Mouse (Mus musculus): ENCODE results near the gene Exoc2. TPM values are rescaled to one million over a fixed set of nuclear protein-coding genes. Genes with fewer than 3 reads are reported as not detected.

The Exoc2 gene
- polyA plus RNA-seq, 1 experiment from 2014 or later = 44.1 TPM

DNA sequence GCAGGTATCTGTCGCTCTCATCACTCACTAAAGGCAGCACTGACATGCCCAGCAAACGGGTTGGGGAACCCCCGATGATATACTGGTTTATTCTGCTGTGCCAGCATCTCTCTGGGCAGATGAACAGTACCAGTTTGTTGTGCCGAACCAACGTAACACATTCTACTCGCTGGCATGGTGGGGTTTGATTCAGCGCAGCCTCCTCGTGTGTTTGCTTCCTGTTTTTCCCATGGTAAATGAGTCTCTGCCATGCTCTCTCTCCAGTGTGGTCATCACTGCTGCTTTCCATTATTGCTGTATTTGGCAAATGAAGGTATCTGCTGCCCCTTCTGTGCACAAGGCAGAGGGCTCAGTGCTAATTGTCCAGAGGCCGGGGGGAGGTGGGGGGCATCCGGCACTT is 15.8 kb upstream of the Exoc2 start:
- H3K27ac ChIP-seq (replicated peaks) = no peak overlapping the region
- peaks cover 19% of the 10 kb centered on the region for H3K27me3 ChIP-seq
- peaks cover 20% of the 10 kb centered on the region; the same call in 1 of the 2 replicates for H3K4me1 ChIP-seq (replicated peaks)
- WGBS = 87% methylated on average over 10 of the region's 10 CpGs
- no peak overlapping the region for H3K4me3 ChIP-seq
- H3K4me2 ChIP-seq = no peak overlapping the region
- H3K9me3 ChIP-seq = no peaks in the 10 kb centered on the region
- H3K9ac ChIP-seq = no peak overlapping the region
- no peak for ATAC-seq (ENCODE audit: low read depth)
- H3K36me3 ChIP-seq = no peaks in the 10 kb centered on the region

- Histone ChIP-seq H3K9ac (no peak overlapping the region), H3K4me1 (replicated peaks) (peaks cover 20% of the 10 kb centered on the region; the same call in 1 of the 2 replicates), H3K36me3 (no peaks in the 10 kb centered on the region), H3K27ac (replicated peaks) (no peak overlapping the region), H3K4me2 (no peak overlapping the region), H3K9me3 (no peaks in the 10 kb centered on the region), H3K27me3 (peaks cover 20% of the 10 kb centered on the region), H3K4me3 (no peak overlapping the region)
- 80% methylated on average over 2 of the region's 2 CpGs for WGBS
- no peak for ATAC-seq (ENCODE audit: low read depth)
These were observed 13.8 kb upstream of the Exoc2 start for GRCm38 (mm10) chr13:30987686-30988085.

GRCm38 (mm10) chr13:30986934-30987455 is 13.1 kb upstream of the Exoc2 start:
- H3K4me2 ChIP-seq = no peak overlapping the region
- H3K4me1 ChIP-seq (replicated peaks) = peaks cover 20% of the 10 kb centered on the region; the same call in 1 of the 2 replicates
- peaks cover 20% of the 10 kb centered on the region for H3K27me3 ChIP-seq
- ATAC-seq (ENCODE audit: low read depth) = no peak
- 75% methylated on average over 10 of the region's 10 CpGs for WGBS
- no peaks in the 10 kb centered on the region for H3K36me3 ChIP-seq
- no peak overlapping the region for H3K9ac ChIP-seq
- H3K27ac ChIP-seq (replicated peaks) = no peak overlapping the region
- H3K9me3 ChIP-seq = no peaks in the 10 kb centered on the region
- H3K4me3 ChIP-seq = no peak overlapping the region

DNA sequence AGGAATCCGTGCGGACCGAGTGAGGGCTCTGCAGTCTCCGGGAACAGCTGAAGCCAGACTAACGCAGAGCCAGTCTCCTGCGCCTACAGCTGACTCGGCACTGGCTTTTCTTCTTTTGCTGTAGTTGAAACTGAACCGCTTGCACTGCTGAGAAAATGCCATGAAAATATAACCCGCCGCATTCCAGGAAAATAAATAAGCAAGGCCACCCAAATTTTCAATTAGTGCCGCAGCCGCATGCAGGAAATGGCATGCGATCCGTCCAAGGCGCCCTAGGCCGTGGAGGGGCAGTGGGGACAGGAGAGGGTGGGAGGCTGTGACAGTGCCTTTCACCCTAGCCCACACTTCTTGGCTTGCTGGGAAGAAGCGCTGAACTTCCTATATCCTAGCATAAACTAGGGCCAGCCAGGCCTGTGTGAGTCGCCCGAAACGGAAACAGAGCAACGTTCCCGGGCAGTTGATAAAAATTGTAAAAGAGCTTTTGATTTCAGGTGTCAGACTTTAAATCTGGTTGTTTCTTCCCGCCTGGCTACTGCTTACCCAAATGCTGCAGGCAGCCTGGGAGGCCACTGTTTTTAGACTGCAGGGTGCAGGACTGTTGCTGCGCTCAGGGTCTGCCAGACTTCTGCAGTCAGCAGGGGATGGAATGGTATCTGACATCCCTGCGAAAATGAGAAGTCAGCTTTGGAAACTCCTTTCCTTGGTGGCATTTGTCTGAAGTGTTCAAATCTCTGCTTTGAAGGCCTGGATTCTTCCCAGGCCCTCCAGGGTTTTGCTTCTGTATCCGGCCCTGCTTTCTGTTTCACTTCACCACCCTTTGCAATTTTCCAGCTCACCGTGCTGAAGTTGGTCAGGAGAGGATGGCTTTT is 11.9 kb upstream of the Exoc2 start:
- no peaks in the 10 kb centered on the region for H3K9me3 ChIP-seq
- peak overlapping the region; percentile 30 for H3K4me3 ChIP-seq
- H3K9ac ChIP-seq = peak overlapping the region; percentile 31
- peaks cover 20% of the 10 kb centered on the region; the same call in 1 of the 2 replicates for H3K4me1 ChIP-seq (replicated peaks)
- peaks cover 20% of the 10 kb centered on the region for H3K27me3 ChIP-seq
- 21% methylated on average over 27 of the region's 27 CpGs for WGBS
- H3K4me2 ChIP-seq = peak overlapping the region; percentile 59
- no peaks in the 10 kb centered on the region for H3K36me3 ChIP-seq
- peak; percentile 71; the same call in 1 of the 2 replicates for ATAC-seq (ENCODE audit: low read depth)
- H3K27ac ChIP-seq (replicated peaks) = 0 out of 2 replicates have a peak overlapping the region, but pooled peaks have one; percentile 20

DNA sequence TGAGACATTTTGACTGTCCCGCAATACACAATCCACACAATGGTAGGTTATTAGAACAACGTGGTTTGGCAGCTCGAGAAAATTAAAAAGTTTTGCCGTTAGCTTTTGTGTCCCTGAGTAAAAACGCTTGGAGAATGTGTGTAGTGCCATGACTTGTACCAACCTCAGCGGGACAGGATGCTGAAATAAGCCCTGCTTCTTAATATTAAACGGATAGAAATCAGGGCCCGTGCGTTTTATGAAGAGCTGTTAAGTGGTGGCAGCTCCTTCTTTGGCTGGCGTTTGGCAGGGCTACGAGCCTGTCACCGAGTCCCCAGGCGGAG is 11.3 kb upstream of the Exoc2 start:
- H3K9ac ChIP-seq = peak overlapping the region; percentile 31

DNA sequence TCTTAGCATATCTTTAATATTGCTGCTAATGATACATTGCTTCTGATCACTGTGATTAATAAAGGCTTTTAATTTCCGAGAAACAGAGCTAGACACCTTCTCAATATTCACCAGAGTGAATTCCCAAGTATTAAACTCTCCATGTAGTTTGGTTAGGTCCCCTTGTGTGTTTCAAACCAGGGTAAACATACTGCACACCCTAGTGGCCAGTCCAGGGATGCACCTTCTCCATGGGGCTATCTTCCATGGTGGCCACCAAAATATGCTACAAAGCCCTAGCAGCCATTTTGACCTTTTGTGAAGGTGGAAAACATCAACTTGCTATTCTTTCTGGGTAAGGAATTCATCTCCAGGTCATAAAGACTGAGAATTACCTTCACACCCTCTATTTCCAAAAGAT is 7.8 kb upstream of the Exoc2 start:
- no peak overlapping the region for H3K27ac ChIP-seq (replicated peaks)
- peaks cover 19% of the 10 kb centered on the region; the same call in 1 of the 2 replicates for H3K4me1 ChIP-seq (replicated peaks)
- no peak overlapping the region for H3K4me3 ChIP-seq
- ATAC-seq (ENCODE audit: low read depth) = no peak
- H3K9ac ChIP-seq = no peak overlapping the region
- H3K9me3 ChIP-seq = no peaks in the 10 kb centered on the region
- WGBS = 59% methylated on average over 1 of the region's 1 CpGs
- H3K36me3 ChIP-seq = no peaks in the 10 kb centered on the region
- H3K4me2 ChIP-seq = no peak overlapping the region
- H3K27me3 ChIP-seq = peaks cover 7% of the 10 kb centered on the region; the same call in 1 of the 2 replicates

More for the DNA sequence above, 11.3 kb upstream of the Exoc2 start:
- H3K36me3 ChIP-seq = no peaks in the 10 kb centered on the region
- ATAC-seq (ENCODE audit: low read depth) = no peak
- peaks cover 20% of the 10 kb centered on the region for H3K27me3 ChIP-seq
- H3K27ac ChIP-seq (replicated peaks) = no peak overlapping the region
- peaks cover 20% of the 10 kb centered on the region; the same call in 1 of the 2 replicates for H3K4me1 ChIP-seq (replicated peaks)
- 22% methylated on average over 13 of the region's 13 CpGs for WGBS
- peak overlapping the region; percentile 59 for H3K4me2 ChIP-seq
- peak overlapping the region; percentile 30 for H3K4me3 ChIP-seq
- H3K9me3 ChIP-seq = no peaks in the 10 kb centered on the region

GRCm38 (mm10) chr13:30978224-30978623 is 4.3 kb upstream of the Exoc2 start:
- no peaks in the 10 kb centered on the region for H3K27me3 ChIP-seq
- H3K9me3 ChIP-seq = no peaks in the 10 kb centered on the region
- no peak for ATAC-seq (ENCODE audit: low read depth)
- H3K4me3 ChIP-seq = no peak overlapping the region
- H3K27ac ChIP-seq (replicated peaks) = no peak overlapping the region
- H3K4me1 ChIP-seq (replicated peaks) = peaks cover 5% of the 10 kb centered on the region
- H3K36me3 ChIP-seq = no peaks in the 10 kb centered on the region
- no peak overlapping the region for H3K9ac ChIP-seq
- 71% methylated on average over 4 of the region's 4 CpGs for WGBS
- H3K4me2 ChIP-seq = no peak overlapping the region

GRCm38 (mm10) chr13:30976536-30977084 is 2.7 kb upstream of the Exoc2 start:
- H3K36me3 ChIP-seq = no peaks in the 10 kb centered on the region
- H3K9ac ChIP-seq = no peak overlapping the region
- peaks cover 14% of the 10 kb centered on the region for H3K4me1 ChIP-seq (replicated peaks)
- WGBS = 64% methylated on average over 8 of the region's 8 CpGs
- H3K4me2 ChIP-seq = no peak overlapping the region
- no peak overlapping the region for H3K27ac ChIP-seq (replicated peaks)
- no peaks in the 10 kb centered on the region for H3K9me3 ChIP-seq
- no peaks in the 10 kb centered on the region for H3K27me3 ChIP-seq
- no peak overlapping the region for H3K4me3 ChIP-seq
- ATAC-seq (ENCODE audit: low read depth) = no peak

DNA sequence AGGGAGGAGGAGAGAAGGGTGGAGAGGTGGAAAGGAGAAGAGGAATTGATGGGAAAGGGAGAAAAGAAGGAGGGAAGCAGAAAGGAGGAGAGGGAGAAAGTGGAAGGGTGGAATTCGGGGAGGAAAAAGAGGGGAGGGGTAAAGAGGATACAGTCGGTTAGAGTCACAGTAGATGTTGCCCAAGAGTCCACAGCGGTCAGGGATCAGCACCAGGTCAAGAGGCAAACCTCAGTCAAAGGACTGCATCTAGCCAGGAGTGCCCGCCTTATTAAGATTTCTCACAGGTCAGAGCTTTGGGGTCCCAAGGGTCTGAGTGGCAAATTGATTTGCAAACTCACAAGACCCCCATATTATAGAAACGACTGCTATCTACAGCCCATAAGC is 346 bp upstream of the Exoc2 start:
- 14% methylated on average over 5 of the region's 5 CpGs for WGBS
- Histone ChIP-seq H3K4me2 (peak overlapping the region; percentile 68), H3K36me3 (no peaks in the 10 kb centered on the region), H3K4me1 (replicated peaks) (peaks cover 18% of the 10 kb centered on the region), H3K9ac (peak overlapping the region; percentile 93), H3K27me3 (no peaks in the 10 kb centered on the region), H3K27ac (replicated peaks) (peak overlapping the region; percentile 89; the same call in 1 of the 2 replicates), H3K4me3 (peak overlapping the region; percentile 91), H3K9me3 (no peaks in the 10 kb centered on the region)
- peak; percentile 67 for ATAC-seq (ENCODE audit: low read depth)

DNA sequence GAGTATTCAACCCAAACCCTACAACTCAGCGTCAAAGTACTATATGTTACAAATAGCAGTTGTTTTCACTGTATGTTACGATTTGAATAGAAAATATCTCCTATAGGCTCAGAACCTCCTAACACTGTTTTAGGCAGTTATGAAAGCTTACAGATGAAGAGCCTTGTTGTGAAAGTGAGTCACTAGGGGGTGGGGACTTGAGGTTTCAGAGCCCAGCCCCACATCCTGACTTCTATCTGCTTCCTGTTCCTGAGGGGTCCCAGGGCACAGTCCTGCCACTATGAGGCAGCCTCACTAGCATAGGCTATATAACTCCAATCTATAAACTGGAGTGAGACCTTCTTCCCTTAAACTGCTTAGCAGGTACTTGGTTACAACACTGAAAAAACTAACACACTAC is 1.8 kb downstream of the Exoc2 start:
- 95% methylated on average over 2 of the region's 2 CpGs for WGBS
- Histone ChIP-seq H3K4me2 (no peak overlapping the region), H3K4me1 (replicated peaks) (peaks cover 21% of the 10 kb centered on the region), H3K27ac (replicated peaks) (no peak overlapping the region), H3K9me3 (no peaks in the 10 kb centered on the region), H3K9ac (no peak overlapping the region), H3K27me3 (no peaks in the 10 kb centered on the region), H3K4me3 (no peak overlapping the region), H3K36me3 (no peaks in the 10 kb centered on the region)
- no peak for ATAC-seq (ENCODE audit: low read depth)

- H3K27me3 ChIP-seq = no peaks in the 10 kb centered on the region
- no peak for ATAC-seq (ENCODE audit: low read depth)
- WGBS = 96% methylated on average over 3 of the region's 3 CpGs
These were observed 2.8 kb downstream of the Exoc2 start for GRCm38 (mm10) chr13:30971047-30971446.

GRCm38 (mm10) chr13:30968311-30968710 is 5.6 kb downstream of the Exoc2 start:
- no peak for ATAC-seq (ENCODE audit: low read depth)
- no peak overlapping the region for H3K4me3 ChIP-seq
- no peak overlapping the region for H3K27ac ChIP-seq (replicated peaks)
- peaks cover 32% of the 10 kb centered on the region for H3K4me1 ChIP-seq (replicated peaks)
- H3K27me3 ChIP-seq = no peaks in the 10 kb centered on the region
- no peak overlapping the region for H3K4me2 ChIP-seq
- 63% methylated on average over 4 of the region's 4 CpGs for WGBS
- no peaks in the 10 kb centered on the region for H3K36me3 ChIP-seq
- H3K9ac ChIP-seq = no peak overlapping the region
- no peaks in the 10 kb centered on the region for H3K9me3 ChIP-seq

More at GRCm38 (mm10) chr13:30971047-30971446, 2.8 kb downstream of the Exoc2 start:
- H3K36me3 ChIP-seq = no peaks in the 10 kb centered on the region
- peaks cover 32% of the 10 kb centered on the region for H3K4me1 ChIP-seq (replicated peaks)
- H3K27ac ChIP-seq (replicated peaks) = no peak overlapping the region
- no peaks in the 10 kb centered on the region for H3K9me3 ChIP-seq
- no peak overlapping the region for H3K9ac ChIP-seq
- no peak overlapping the region for H3K4me2 ChIP-seq
- H3K4me3 ChIP-seq = no peak overlapping the region

All from neural tube, embryonic 13.5 days (tissue).